Comparison of ENCODE assay signal across 8 mouse cellular contexts in the genomic region with DNA sequence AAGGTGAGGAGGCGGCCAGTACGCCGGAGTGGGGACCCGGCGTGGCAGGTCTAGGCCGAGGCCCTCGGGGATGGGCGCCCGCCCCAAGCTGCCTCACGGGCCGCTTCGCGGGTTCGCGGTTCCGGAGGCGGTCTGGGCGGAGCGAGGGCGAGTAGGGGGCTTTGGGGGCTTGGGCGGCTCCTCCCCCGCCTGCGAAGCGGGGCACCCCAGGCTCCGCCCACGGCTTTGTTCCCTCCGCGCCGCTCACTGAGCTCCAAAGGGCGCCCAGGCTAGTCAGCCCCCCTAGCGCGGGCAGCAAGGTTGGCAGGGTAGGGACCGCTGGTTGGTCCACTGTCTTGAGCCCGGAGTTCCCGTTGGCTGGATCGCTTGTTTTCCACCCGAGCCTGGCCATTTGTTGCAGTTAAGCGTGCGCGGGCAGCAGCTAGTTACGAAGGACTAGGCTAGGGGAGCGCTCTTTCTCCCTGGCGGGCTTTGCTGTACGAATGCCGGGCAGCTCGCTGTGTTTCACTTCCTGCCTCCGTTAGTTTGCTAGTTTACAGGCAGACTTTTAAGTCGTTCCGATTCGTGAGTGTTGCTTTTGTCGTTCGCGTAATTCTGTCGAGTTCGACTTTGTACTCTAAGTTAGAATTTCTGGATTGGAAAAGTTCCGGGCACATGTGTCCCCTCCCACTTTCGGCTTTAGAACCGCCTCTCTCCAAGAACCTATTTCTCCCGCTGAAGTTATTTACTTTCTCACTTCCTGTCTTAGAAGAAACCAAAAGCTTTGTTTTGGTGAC. TPM values are rescaled to one million over a fixed set of nuclear protein-coding genes. Genes with fewer than 3 reads are reported as not detected.
DNase-seq lines count a peak whose midpoint lies in the region; ATAC-seq lines count a peak whose summit lies in the region.

No protein-coding gene starts in this region.

- peak overlapping the region; percentile 91 for H3K9ac ChIP-seq in hindbrain, embryonic 15.5 days

- peaks cover 30% of the 10 kb centered on the region for H3K4me1 ChIP-seq in hindbrain, embryonic 15.5 days (replicated peaks)
- H3K4me1 ChIP-seq in megakaryocyte, embryonic 14.5 days, result peaks cover 40% of the 10 kb centered on the region

- peak; percentile 49 for DNase-seq in adrenal gland, adult 8-10 months
- DNase-seq in adrenal gland, adult 2 months, result no peak
- peak; percentile 52 for DNase-seq in brain, embryonic 18.5 days (ENCODE audit: low read depth, low spot score)
- peak; percentile 93 for DNase-seq in forelimb bud, embryonic 11.5 days (ENCODE audit: low read depth, low spot score)
- peak; percentile 31 to 56 for DNase-seq in left cerebral cortex, adult 9 months (ENCODE audit: low spot score in 2 of 2)
- DNase-seq in right cerebral cortex, postnatal 4 days, result peak; percentile 69

- H3K9me3 ChIP-seq in hindbrain, embryonic 15.5 days, result no peaks in the 10 kb centered on the region
- no peaks in the 10 kb centered on the region for H3K9me3 ChIP-seq in megakaryocyte, embryonic 14.5 days

- H3K4me3 ChIP-seq in hindbrain, embryonic 15.5 days, result peak overlapping the region; percentile 93
- H3K4me3 ChIP-seq in megakaryocyte, embryonic 14.5 days (replicated peaks), result peak overlapping the region; percentile 98

- H3K4me2 ChIP-seq in hindbrain, embryonic 15.5 days, result peak overlapping the region; percentile 69

- H3K27ac ChIP-seq in hindbrain, embryonic 15.5 days (replicated peaks), result peak overlapping the region; percentile 99

- ATAC-seq in hindbrain, embryonic 15.5 days (ENCODE audit: low FRiP score, low read depth), result peak; percentile 93

- no peaks in the 10 kb centered on the region for H3K36me3 ChIP-seq in hindbrain, embryonic 15.5 days
- H3K36me3 ChIP-seq in megakaryocyte, embryonic 14.5 days (replicated peaks; ENCODE audit: low read length), result peaks cover 10% of the 10 kb centered on the region

- H3K27me3 ChIP-seq in hindbrain, embryonic 15.5 days, result no peaks in the 10 kb centered on the region
- no peaks in the 10 kb centered on the region for H3K27me3 ChIP-seq in megakaryocyte, embryonic 14.5 days (replicated peaks)

- WGBS in hindbrain, embryonic 15.5 days, result under 1% methylated on average over 56 of the region's 59 CpGs

RNA-seq across cellular contexts. Expression of gene Xrn2, which starts 0.6 kb away (rescaled TPM):
- 10 to 100 TPM; 58.4 to 74.0 (median 61.9) TPM for total RNA-seq in adrenal gland, adult 8-10 months (2022)
- 10 to 100 TPM; 50.5 to 53.9 TPM for total RNA-seq in adrenal gland, adult 2 months (2021)
- 6.6 and 7.8 TPM in 2 replicates for polyA plus RNA-seq in adrenal gland, adult 2 months (2012; rRNA removed)
- polyA plus RNA-seq in hindbrain, embryonic 15.5 days (2015; fragmentation: Nextera tagmentation; extraction: Ambion mirVana), result 62.4 and 65.1 TPM in 2 replicates
- polyA plus RNA-seq in megakaryocyte, embryonic 14.5 days (2012; ENCODE audit: insufficient read depth, low replicate concordance), result 2.4 and 2.8 TPM in 2 replicates
